Mouse (Mus musculus): ENCODE results near the gene Atp6v0b. TPM values are rescaled to one million over a fixed set of nuclear protein-coding genes. Genes with fewer than 3 reads are reported as not detected.

Atp6v0b gene
- polyA plus RNA-seq, 1 experiment, result 526 TPM

DNA sequence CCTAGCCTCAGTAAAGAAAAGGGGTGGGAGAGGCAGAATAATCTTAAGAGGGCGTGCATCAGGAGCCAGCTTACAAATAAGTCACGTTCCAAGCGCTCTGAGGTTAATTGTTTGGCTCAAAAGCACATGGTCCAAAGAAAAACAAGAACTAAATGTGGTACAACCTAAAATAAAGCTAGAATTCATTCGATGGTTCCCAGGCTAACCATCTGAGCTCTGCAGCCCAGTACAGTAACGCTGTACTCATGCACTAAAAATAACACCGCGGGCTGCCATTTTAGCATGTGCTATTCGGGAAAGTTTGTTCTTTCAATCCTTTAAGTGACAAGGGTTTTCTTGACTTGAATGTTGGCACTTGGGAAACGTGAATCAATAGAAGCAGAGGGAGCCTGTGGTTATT is 26.6 kb downstream of the Atp6v0b start:
- H3K4me1 ChIP-seq (replicated peaks; ENCODE audit: control insufficient read depth, insufficient read depth, low read length), result peaks cover 3% of the 10 kb centered on the region
- no peaks in the 10 kb centered on the region for H3K27me3 ChIP-seq (ENCODE audit: control insufficient read depth, insufficient read depth, low read length)
- H3K36me3 ChIP-seq (ENCODE audit: control insufficient read depth, insufficient read depth, low read length), result no peaks in the 10 kb centered on the region
- WGBS, result 95% methylated on average over 9 of the region's 9 CpGs
- H3K4me3 ChIP-seq (ENCODE audit: control insufficient read depth, insufficient read depth, low read length), result no peak overlapping the region
- TF ChIP-seq CTCF (IDR thresholded peaks at IDR 0.05; ENCODE audit: borderline replicate concordance, control insufficient read depth, extremely low read depth, insufficient read depth, low read length, poor library complexity) (no peak), POLR2A (IDR thresholded peaks at IDR 0.05; ENCODE audit: control insufficient read depth, extremely low read depth, insufficient read depth, low read length, poor library complexity) (no peak)
- DNase-seq, result no peak
- H3K27ac ChIP-seq (ENCODE audit: control insufficient read depth, insufficient read depth, low read length), result no peak overlapping the region

DNA sequence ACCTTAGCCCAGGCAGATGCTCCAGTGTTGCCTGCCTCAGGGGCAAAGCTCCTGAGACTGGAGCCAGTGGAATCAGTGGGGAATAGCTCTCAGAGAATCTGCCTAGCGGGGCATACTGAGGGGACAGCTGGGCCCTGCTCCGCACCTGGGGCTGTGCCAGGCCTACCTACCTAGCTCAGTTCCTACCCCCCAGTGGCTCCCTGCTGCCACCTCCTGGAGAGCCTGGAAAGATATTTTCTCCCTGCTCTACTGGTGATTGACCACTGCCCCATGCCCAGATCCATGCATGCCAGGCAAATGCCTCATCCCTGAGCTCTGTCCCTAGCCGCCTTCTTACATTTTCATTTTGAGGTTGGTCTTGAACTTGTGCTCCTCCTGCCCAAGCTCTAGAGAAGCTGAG is 28.3 kb downstream of the Atp6v0b start:
- Histone ChIP-seq H3K36me3 (ENCODE audit: control insufficient read depth, insufficient read depth, low read length) (no peaks in the 10 kb centered on the region), H3K27me3 (ENCODE audit: control insufficient read depth, insufficient read depth, low read length) (no peaks in the 10 kb centered on the region), H3K4me1 (replicated peaks; ENCODE audit: control insufficient read depth, insufficient read depth, low read length) (peaks cover 3% of the 10 kb centered on the region), H3K4me3 (ENCODE audit: control insufficient read depth, insufficient read depth, low read length) (no peak overlapping the region), H3K27ac (ENCODE audit: control insufficient read depth, insufficient read depth, low read length) (no peak overlapping the region)
- TF ChIP-seq CTCF (IDR thresholded peaks at IDR 0.05; ENCODE audit: borderline replicate concordance, control insufficient read depth, extremely low read depth, insufficient read depth, low read length, poor library complexity), result peak; percentile 66; the same call in 1 of the 2 replicates
- no peak for TF ChIP-seq POLR2A (IDR thresholded peaks at IDR 0.05; ENCODE audit: control insufficient read depth, extremely low read depth, insufficient read depth, low read length, poor library complexity)
- WGBS, result 77% methylated on average over 3 of the region's 3 CpGs
- peak; percentile 65 for DNase-seq

DNA sequence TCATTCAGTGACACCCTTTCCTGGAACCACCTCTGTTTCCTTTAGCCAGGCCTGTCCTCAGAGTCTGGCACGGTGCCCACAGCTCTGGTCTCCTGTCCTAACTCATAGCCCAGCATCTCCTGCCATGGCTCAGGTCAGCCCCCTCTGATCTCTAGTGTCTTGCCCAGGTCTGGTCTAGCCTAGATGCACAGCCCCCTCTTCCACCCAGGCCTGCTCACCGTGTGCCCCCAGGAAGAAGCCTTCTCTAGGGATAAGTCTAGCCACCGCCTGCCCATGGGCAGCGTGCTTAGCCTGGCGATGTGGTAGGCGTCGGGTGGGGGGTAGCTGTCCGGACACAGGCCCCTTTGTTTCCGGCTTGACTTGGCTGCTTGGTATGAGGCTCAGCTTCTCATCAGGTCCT is 32.0 kb downstream of the Atp6v0b start:
- H3K36me3 ChIP-seq (ENCODE audit: control insufficient read depth, insufficient read depth, low read length), result no peaks in the 10 kb centered on the region
- DNase-seq, result no peak
- H3K27me3 ChIP-seq (ENCODE audit: control insufficient read depth, insufficient read depth, low read length), result no peaks in the 10 kb centered on the region
- no peak overlapping the region for H3K27ac ChIP-seq (ENCODE audit: control insufficient read depth, insufficient read depth, low read length)
- no peak overlapping the region for H3K4me3 ChIP-seq (ENCODE audit: control insufficient read depth, insufficient read depth, low read length)
- TF ChIP-seq POLR2A (IDR thresholded peaks at IDR 0.05; ENCODE audit: control insufficient read depth, extremely low read depth, insufficient read depth, low read length, poor library complexity) (no peak), CTCF (IDR thresholded peaks at IDR 0.05; ENCODE audit: borderline replicate concordance, control insufficient read depth, extremely low read depth, insufficient read depth, low read length, poor library complexity) (no peak)
- H3K4me1 ChIP-seq (replicated peaks; ENCODE audit: control insufficient read depth, insufficient read depth, low read length), result no peaks in the 10 kb centered on the region
- WGBS, result 94% methylated on average over 9 of the region's 9 CpGs

DNA sequence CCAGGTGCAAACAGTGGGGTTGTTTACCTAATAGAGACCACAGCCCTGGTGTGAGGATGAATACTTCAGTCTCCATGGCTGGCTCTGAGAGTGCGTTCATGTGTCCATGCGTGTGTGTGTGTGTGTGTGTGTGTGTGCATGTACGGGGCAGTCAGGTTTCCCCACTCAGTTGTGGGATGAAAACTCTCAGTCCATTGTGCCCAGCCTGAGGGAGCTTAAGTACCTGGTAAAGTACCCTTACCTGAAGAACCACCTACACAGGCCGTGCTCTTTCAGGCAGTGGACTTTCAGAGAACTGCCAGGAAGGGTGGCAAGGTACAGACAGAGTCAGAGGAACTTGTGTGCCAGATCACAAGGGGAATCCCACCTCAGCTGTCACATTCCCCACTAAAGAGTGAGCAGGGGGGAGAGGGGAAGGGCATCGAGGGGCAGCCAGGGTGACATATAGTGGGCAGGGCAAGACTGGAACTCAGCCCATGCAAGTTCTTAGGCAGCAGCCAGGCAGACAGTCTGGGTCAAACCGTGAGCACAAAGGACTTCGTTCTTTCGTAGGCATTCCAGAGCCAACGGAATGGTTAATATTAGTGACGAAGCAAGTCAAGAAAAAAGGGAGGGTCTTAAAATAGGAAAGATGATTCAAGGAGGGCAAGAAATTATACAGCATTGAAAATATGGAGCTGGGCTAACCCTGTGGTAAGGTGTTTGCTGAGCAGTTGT is 34.8 kb downstream of the Atp6v0b start:
- Histone ChIP-seq H3K27me3 (ENCODE audit: control insufficient read depth, insufficient read depth, low read length) (no peaks in the 10 kb centered on the region), H3K27ac (ENCODE audit: control insufficient read depth, insufficient read depth, low read length) (no peak overlapping the region), H3K4me3 (ENCODE audit: control insufficient read depth, insufficient read depth, low read length) (no peak overlapping the region), H3K36me3 (ENCODE audit: control insufficient read depth, insufficient read depth, low read length) (no peaks in the 10 kb centered on the region), H3K4me1 (replicated peaks; ENCODE audit: control insufficient read depth, insufficient read depth, low read length) (no peaks in the 10 kb centered on the region)
- no peak for TF ChIP-seq CTCF (IDR thresholded peaks at IDR 0.05; ENCODE audit: borderline replicate concordance, control insufficient read depth, extremely low read depth, insufficient read depth, low read length, poor library complexity)
- no peak for TF ChIP-seq POLR2A (IDR thresholded peaks at IDR 0.05; ENCODE audit: control insufficient read depth, extremely low read depth, insufficient read depth, low read length, poor library complexity)
- whole genome bisulfite sequencing, result 91% methylated on average over 10 of the region's 10 CpGs
- no peak for DNase-seq

DNA sequence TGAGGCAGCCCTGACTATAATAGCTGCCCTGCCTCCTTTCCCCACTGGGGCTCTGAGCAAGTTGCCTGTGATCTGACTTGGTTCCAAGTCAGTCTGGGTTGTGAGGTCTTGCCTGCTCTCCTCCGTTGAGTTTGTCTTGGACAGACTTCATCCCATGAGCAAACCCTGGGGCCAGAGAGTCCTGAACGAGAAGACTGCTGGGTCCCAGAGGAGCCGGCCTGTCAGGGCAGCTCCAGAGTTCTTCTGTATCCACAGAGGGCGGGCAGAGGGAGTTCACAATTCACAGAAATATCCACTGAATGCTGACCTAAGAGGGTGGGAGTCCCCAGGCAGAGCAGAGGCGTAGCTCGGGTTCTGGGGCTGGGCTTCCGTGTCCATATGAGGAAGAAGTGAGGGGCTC is 36.3 kb downstream of the Atp6v0b start:
- no peak for TF ChIP-seq CTCF (IDR thresholded peaks at IDR 0.05; ENCODE audit: borderline replicate concordance, control insufficient read depth, extremely low read depth, insufficient read depth, low read length, poor library complexity)
- no peak for TF ChIP-seq POLR2A (IDR thresholded peaks at IDR 0.05; ENCODE audit: control insufficient read depth, extremely low read depth, insufficient read depth, low read length, poor library complexity)
- Histone ChIP-seq H3K27me3 (ENCODE audit: control insufficient read depth, insufficient read depth, low read length) (no peaks in the 10 kb centered on the region), H3K4me1 (replicated peaks; ENCODE audit: control insufficient read depth, insufficient read depth, low read length) (no peaks in the 10 kb centered on the region), H3K36me3 (ENCODE audit: control insufficient read depth, insufficient read depth, low read length) (no peaks in the 10 kb centered on the region), H3K27ac (ENCODE audit: control insufficient read depth, insufficient read depth, low read length) (no peak overlapping the region), H3K4me3 (ENCODE audit: control insufficient read depth, insufficient read depth, low read length) (no peak overlapping the region)
- DNase-seq, result no peak
- 86% methylated on average over 7 of the region's 7 CpGs for WGBS

DNA sequence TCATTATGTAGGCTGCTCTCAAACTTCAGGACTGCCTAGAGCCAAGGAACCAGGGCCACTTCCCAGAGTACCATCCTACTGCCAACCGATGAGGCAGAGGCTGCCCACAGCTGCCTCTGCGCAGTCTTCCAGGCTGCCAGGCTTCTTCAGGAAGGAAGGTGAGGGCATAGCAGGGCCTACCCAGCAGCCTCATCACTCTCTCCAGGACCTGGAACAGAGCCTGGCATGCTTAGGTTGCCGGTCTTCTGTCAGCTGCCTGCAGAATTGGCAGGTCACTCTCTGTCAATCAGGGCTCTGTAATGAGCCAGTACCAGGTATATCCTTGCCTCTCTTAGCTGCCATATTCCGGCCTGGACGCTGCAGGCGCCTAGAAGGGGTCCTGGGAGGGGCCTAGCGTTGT is 37.0 kb downstream of the Atp6v0b start:
- TF ChIP-seq CTCF (IDR thresholded peaks at IDR 0.05; ENCODE audit: borderline replicate concordance, control insufficient read depth, extremely low read depth, insufficient read depth, low read length, poor library complexity) (no peak), POLR2A (IDR thresholded peaks at IDR 0.05; ENCODE audit: control insufficient read depth, extremely low read depth, insufficient read depth, low read length, poor library complexity) (no peak)
- Histone ChIP-seq H3K36me3 (ENCODE audit: control insufficient read depth, insufficient read depth, low read length) (no peaks in the 10 kb centered on the region), H3K4me3 (ENCODE audit: control insufficient read depth, insufficient read depth, low read length) (no peak overlapping the region), H3K27ac (ENCODE audit: control insufficient read depth, insufficient read depth, low read length) (no peak overlapping the region), H3K27me3 (ENCODE audit: control insufficient read depth, insufficient read depth, low read length) (no peaks in the 10 kb centered on the region), H3K4me1 (replicated peaks; ENCODE audit: control insufficient read depth, insufficient read depth, low read length) (no peaks in the 10 kb centered on the region)
- DNase-seq, result no peak
- 91% methylated on average over 7 of the region's 7 CpGs for WGBS

DNA sequence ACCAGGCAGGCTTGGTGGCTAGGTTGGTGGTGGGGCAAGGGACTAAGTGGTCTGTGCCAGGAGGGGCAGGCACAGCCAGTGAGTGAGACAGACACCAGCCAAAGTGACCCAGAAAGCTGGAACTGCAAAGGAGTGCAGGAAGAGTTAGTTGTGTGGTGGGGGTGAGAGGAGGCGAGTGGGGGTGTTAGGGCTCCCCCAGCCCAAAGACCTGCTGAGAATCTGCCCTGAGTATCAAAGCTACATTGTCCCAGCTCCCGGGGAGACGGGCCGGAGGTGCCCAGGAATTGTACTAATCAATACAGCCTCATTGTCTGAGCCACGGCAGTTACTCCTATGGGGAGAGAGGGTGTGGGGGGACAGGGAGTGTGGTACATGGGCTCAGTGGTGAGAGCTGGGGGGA is 37.6 kb downstream of the Atp6v0b start:
- no peak for DNase-seq
- TF ChIP-seq CTCF (IDR thresholded peaks at IDR 0.05; ENCODE audit: borderline replicate concordance, control insufficient read depth, extremely low read depth, insufficient read depth, low read length, poor library complexity) (no peak), POLR2A (IDR thresholded peaks at IDR 0.05; ENCODE audit: control insufficient read depth, extremely low read depth, insufficient read depth, low read length, poor library complexity) (no peak)
- no peaks in the 10 kb centered on the region for H3K36me3 ChIP-seq (ENCODE audit: control insufficient read depth, insufficient read depth, low read length)
- H3K4me3 ChIP-seq (ENCODE audit: control insufficient read depth, insufficient read depth, low read length), result no peak overlapping the region
- 98% methylated on average over 5 of the region's 5 CpGs for WGBS
- no peak overlapping the region for H3K27ac ChIP-seq (ENCODE audit: control insufficient read depth, insufficient read depth, low read length)
- H3K4me1 ChIP-seq (replicated peaks; ENCODE audit: control insufficient read depth, insufficient read depth, low read length), result no peaks in the 10 kb centered on the region
- H3K27me3 ChIP-seq (ENCODE audit: control insufficient read depth, insufficient read depth, low read length), result no peaks in the 10 kb centered on the region
